Mouse (Mus musculus) bone marrow macrophage, adult 2 months (primary cell): ENCODE data around the gene Sh3rf1. TPM values are rescaled to one million over a fixed set of nuclear protein-coding genes. Genes with fewer than 3 reads are reported as not detected.

ENCODE experiments used
- H3K27ac ChIP-seq: 2 replicates; pipeline ENCODE4 v1.5.1; 2012; ENCODE audit warnings: low read depth, low read length; ENCODE audit not compliant: insufficient read depth
- H3K4me1 ChIP-seq: 2 replicates; pipeline ENCODE4 v1.6.1; 2012; ENCODE audit warnings: low read length; ENCODE audit not compliant: control insufficient read depth, insufficient read depth
- H3K4me3 ChIP-seq: 2 replicates; pipeline ENCODE4 v1.5.1; 2012; ENCODE audit warnings: mild to moderate bottlenecking, low read length, moderate library complexity; ENCODE audit not compliant: insufficient read depth
- CTCF ChIP-seq: IDR thresholded peaks from 2 replicates; pipeline ENCODE4 v1.5.1; 2012; ENCODE audit warnings: low read depth, mild to moderate bottlenecking, low read length, moderate library complexity
- POLR2A ChIP-seq: IDR thresholded peaks from 2 replicates; pipeline ENCODE4 v1.6.1; 2012; ENCODE audit warnings: mild to moderate bottlenecking, low read depth, low read length, borderline replicate concordance
- polyA plus RNA-seq: library from polyadenylated mRNA; stranded (reverse); fragments of >200 nt; gene quantifications from 2 replicates; pipeline ENCODE4 v1.2.4, GENCODE M21; 2012; ENCODE audit not compliant: missing spikeins, insufficient read depth, insufficient read length

The Sh3rf1 gene
- polyA plus RNA-seq, 1 experiment = 2.2 TPM

DNA sequence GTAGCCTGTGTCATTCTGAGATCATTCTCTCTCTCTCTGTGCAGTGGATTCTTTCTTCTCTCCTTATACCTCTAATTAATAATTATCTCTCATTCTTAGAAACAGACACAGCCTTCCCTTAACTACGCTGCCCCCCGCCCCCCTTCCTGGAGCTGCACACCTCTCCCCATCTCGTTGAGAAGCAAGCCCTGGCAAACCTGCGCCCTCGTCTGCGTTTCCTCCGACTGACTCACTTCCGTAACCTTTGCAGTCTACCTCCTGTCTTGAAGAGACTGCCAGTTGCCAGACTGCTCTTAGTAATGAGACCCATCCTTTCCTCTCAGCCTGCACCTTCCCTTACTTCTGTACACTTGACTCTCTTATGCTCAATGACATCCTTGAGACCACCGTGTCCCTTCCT, 46.9 kb downstream of the Sh3rf1 start:
- H3K27ac ChIP-seq = no peak overlapping the region
- H3K4me1 ChIP-seq = peaks cover 3% of the 10 kb centered on the region
- TF ChIP-seq CTCF (no peak), POLR2A (no peak)
- H3K4me3 ChIP-seq = no peak overlapping the region

DNA sequence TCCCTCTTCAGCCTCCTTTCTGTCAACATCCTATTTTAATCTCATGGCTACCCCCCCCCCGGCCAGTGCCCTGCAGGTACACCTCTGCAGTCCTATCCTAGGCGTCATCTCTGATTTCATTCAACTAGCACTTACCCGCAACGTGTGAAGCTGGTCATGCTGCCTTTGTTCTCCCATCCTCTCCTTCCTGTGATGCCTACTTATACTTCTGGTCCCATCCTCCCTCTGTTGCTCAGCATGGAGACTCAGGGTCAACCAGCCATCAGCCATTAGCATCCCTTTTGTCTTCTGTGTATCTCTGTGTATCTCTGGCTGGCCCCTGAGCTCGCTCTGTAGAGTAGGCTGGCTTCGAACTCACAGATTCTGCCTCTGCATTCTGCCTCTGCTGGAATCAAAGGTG, 47.3 kb downstream of the Sh3rf1 start:
- TF ChIP-seq CTCF = no peak
- no peak for TF ChIP-seq POLR2A
- Histone ChIP-seq H3K4me3 (no peak overlapping the region), H3K27ac (no peak overlapping the region), H3K4me1 (peaks cover 4% of the 10 kb centered on the region)

DNA sequence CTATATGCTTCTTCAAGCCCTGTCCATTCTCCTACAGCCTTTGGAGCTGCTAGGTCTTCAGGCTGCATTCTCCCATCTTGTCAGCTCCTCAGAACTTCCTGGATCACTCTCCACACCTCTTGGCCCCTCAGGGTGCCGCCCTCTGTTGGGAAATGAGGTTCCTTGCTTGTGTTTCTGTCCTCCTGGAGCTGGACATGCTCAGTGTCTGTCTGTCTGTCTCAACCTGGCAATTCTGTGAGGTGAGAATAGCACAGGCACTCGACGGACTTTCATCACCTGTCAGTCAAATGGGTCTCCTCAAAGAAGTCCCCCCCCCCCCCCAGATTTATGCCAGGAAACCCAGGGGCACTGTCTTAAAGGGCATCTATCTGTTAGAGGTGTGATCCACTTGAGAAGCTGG, 49.2 kb downstream of the Sh3rf1 start:
- Histone ChIP-seq H3K4me3 (no peak overlapping the region), H3K27ac (no peak overlapping the region), H3K4me1 (peaks cover 4% of the 10 kb centered on the region)
- TF ChIP-seq CTCF = no peak
- no peak for TF ChIP-seq POLR2A

DNA sequence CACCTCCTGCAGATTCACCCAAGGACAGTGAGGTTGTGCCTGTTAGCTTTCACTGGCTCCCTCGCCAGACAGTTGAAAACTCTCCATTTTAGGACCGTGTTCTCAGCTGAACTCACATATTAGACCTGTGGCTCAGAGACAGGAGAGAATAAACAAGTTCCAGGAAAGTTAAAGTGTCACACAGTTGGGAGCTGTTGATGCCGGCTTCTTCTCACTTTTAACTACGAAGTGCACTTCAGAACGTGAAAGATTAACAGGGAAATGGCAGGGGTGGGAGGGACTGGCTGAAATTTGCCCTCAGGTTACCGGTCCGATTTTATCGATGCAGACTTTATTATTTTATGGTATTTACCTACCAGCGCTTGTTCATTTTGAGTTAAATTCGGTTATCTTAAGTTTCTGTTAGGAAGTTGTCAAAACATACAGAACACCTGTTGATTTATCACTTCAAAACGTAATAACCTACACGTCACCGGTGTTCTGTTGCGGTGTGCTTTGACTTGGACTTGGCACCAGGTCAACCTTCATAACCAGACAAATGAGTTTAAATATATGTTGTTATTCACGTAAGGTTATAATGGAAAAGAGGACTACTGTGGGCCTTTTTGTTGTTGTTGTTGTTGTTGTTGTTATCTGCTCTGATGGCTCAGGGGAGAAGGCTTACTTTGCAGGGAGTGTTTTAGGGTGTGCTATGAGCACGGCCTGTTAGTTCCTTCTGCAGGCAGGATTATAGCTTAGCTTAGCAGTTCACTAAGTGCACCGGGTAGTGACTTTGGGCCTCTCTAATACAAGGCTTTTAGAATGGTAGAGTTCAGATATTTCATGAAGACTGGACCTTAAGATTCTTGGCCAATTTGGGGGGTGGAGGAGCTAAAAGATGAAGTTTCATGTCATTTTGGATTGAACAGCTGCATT, 49.9 kb downstream of the Sh3rf1 start:
- TF ChIP-seq CTCF = no peak
- TF ChIP-seq POLR2A = no peak
- no peak overlapping the region for H3K27ac ChIP-seq
- H3K4me1 ChIP-seq = peaks cover 4% of the 10 kb centered on the region
- H3K4me3 ChIP-seq = no peak overlapping the region

DNA sequence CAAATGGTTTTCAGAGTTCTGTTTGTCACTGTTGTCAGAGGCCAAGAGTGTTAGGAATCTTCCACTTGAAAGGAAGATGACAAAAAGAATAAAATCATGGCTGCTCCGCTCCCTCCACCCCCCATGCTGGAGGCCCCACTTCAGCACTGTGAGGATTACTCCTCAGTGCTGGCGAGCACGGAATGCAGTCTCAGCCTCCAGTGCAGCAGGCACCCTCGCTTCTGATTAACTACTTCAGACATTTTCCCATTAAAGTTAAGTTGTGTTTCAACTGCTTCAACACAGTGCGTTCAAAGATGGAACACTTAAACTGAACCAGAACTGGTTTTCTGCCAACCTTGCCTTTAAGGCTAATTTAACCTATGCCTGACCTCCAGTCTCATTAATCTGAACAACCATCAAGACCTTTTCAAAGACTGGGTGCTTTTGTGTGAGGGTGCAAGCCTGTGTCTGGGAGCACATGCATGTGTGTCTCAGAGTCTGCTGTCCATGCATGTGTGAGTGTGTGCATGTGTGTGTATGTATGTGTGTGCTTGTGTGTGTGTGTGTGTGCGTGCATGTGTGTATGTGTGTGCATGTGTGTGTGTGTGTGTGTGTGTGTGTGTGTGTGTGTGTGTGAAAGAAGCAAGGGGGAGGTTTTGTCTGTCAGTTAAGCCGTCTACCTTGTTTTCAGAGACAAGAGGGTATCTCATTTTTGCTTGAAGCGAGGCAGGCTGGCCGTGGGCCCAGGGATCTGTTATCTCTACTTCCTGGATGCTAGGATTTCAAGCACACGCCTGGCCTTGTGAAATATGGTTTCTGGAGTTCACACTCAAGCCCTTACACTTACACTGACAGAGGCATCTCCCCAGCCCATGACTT, 51.2 kb downstream of the Sh3rf1 start:
- TF ChIP-seq CTCF = no peak
- no peak for TF ChIP-seq POLR2A

DNA sequence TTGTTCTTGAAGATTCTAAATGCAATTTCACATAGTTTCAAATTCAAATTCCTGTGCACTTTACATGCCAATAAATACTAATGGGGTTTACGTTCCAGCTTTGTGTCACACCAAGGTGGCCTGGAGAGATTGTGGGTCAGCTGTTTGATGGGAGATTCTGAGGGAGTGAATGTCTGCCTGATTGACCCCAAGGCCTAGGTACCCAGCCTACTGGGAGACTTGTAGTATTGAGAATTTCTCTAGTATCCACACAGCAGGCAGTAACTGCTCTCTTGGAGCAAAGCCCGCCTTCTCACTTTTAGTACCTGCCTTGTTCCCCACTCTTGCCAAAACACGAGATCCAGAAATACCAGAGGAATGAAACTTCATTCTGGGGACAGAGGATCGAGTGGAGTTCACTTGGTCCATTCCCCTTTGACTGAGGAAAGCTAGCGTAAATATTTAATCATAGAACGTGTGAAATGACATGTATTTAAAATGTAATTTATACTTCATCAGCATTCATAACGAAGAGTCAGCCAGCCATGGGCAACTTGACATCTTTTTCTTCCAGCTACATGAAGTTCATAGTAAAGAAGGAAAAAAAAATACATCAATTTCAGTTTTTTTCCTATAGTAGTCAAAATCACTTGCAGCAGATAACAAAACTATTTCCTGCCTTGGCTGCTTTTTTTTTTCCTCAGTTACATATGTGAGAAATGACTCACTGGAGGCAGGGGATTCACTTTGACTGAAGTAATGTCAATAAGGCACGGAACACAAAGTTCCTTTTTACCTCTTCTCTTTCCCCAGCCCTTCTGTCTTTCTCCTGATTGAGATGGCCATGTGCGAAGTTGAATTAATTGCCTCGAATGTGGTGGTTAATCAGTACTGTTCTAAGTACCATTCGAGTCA, 52.0 kb downstream of the Sh3rf1 start:
- no peak for TF ChIP-seq CTCF
- no peak for TF ChIP-seq POLR2A
- Histone ChIP-seq H3K4me3 (no peak overlapping the region), H3K4me1 (peaks cover 4% of the 10 kb centered on the region), H3K27ac (no peak overlapping the region)

More for the DNA sequence above, 51.2 kb downstream of the Sh3rf1 start:
- no peak overlapping the region for H3K4me3 ChIP-seq
- no peak overlapping the region for H3K27ac ChIP-seq
- peaks cover 4% of the 10 kb centered on the region for H3K4me1 ChIP-seq

DNA sequence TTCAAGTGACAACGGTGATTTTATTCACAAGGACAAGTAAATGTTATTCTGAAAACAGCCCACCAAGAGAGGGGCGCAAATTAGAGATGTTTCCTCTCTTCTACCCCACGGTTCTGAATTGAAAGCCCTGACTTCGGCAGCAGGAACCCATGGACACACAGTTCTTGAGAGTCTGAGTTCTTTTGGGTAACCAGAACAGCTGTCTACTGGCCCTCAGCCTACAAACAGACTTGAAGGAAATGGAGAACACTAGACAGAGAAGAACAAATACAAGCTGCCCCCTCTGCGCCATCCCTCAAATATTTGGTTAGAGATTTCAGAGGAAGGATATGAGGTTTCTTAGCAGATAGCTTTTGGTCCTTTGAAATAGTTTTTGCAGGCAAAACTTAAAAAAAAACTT, 52.7 kb downstream of the Sh3rf1 start:
- H3K4me1 ChIP-seq = peaks cover 4% of the 10 kb centered on the region
- H3K4me3 ChIP-seq = no peak overlapping the region
- no peak overlapping the region for H3K27ac ChIP-seq
- TF ChIP-seq CTCF = no peak
- TF ChIP-seq POLR2A = no peak

DNA sequence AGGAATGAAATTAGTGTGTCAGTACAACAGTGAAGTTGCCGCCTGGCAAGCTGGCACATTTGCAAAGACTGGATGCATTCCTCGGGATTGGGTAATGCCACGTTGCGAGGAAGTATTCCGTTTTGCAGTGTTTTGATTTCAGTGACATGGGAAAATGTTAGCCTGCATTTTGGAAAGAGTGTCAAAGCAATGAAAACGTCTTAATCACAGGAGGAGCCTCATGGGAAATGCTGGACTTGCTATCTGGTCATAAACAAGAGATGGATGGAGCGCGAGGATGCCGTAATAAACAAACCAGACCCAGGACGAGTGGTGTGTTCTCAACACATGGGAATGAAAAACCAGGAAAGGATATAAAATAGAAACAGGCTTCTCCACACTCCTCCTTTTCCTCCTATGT, 55.4 kb downstream of the Sh3rf1 start:
- peaks cover 4% of the 10 kb centered on the region for H3K4me1 ChIP-seq
- H3K27ac ChIP-seq = no peak overlapping the region
- TF ChIP-seq CTCF (no peak), POLR2A (no peak)
- no peak overlapping the region for H3K4me3 ChIP-seq
